Mouse (Mus musculus) kidney, embryonic 15.5 days (tissue): Measurements from ENCODE around the gene Mxra7. TPM values are rescaled to one million over a fixed set of nuclear protein-coding genes. Genes with fewer than 3 reads are reported as not detected.

ENCODE experiments used
- ATAC-seq: fragments of 200-750 bp; cut with Nextera tagmentation; replicated peaks from 2 replicates; pipeline ENCODE4 v1.8.0; 2017; ENCODE audit warnings: moderate TSS enrichment; ENCODE audit not compliant: low FRiP score
- H3K27ac ChIP-seq: fragments of 300-500 bp; sonication (generic); 2 replicates; pipeline ENCODE4 v1.5.1; 2015; ENCODE audit warnings: mild to moderate bottlenecking, inconsistent platforms
- H3K27me3 ChIP-seq: fragments of 300-500 bp; sonication (generic); 2 replicates; pipeline ENCODE4 v1.6.1; 2015; ENCODE audit warnings: inconsistent platforms
- H3K36me3 ChIP-seq: fragments of 300-500 bp; sonication (generic); 2 replicates; pipeline ENCODE4 v1.6.1; 2015; ENCODE audit warnings: inconsistent platforms
- H3K4me1 ChIP-seq: fragments of 300-500 bp; sonication (generic); 2 replicates; pipeline ENCODE4 v1.6.1; 2015; ENCODE audit warnings: inconsistent platforms
- H3K4me2 ChIP-seq: fragments of 300-500 bp; sonication (generic); 2 replicates; pipeline ENCODE4 v1.6.1; 2015; ENCODE audit warnings: moderate library complexity, mild to moderate bottlenecking, inconsistent platforms
- H3K4me3 ChIP-seq: fragments of 300-500 bp; sonication (generic); replicated peaks from 2 replicates; pipeline ENCODE4 v1.5.1; 2015; ENCODE audit warnings: mild to moderate bottlenecking, inconsistent platforms
- H3K9ac ChIP-seq: fragments of 300-500 bp; sonication (generic); 2 replicates; pipeline ENCODE4 v1.6.1; 2015; ENCODE audit warnings: mild to moderate bottlenecking, inconsistent platforms
- H3K9me3 ChIP-seq: fragments of 300-500 bp; sonication (generic); replicated peaks from 2 replicates; pipeline ENCODE4 v1.6.1; 2016; ENCODE audit warnings: inconsistent platforms
- WGBS: fragments of 180-500 bp; shearing (Covaris S2); methylation state at CpG from one replicate; pipeline ENCODE4 v1.1.7; 2015; ENCODE audit warnings: mixed read lengths; 5-methylcytosine and 5-hydroxymethylcytosine counted together
- polyA plus RNA-seq: library from polyadenylated mRNA; unstranded; fragments of >200 nt; fragmentation: Nextera tagmentation; extraction: Ambion mirVana; gene quantifications from 2 replicates; pipeline ENCODE4 v1.2.1, GENCODE M21; 2015

Gene Mxra7
- polyA plus RNA-seq, 1 experiment from 2014 or later: 20.8 TPM

- no peaks in the 10 kb centered on the region for H3K36me3 ChIP-seq
- no peak overlapping the region for H3K27ac ChIP-seq
- H3K4me3 ChIP-seq: no peak overlapping the region
- no peak overlapping the region for H3K9ac ChIP-seq
- H3K9me3 ChIP-seq: no peaks in the 10 kb centered on the region
- H3K4me2 ChIP-seq: no peak overlapping the region
- ATAC-seq: no peak
- WGBS: 88% methylated on average over 10 of the region's 10 CpGs
- H3K4me1 ChIP-seq: peaks cover 60% of the 10 kb centered on the region
- H3K27me3 ChIP-seq: no peaks in the 10 kb centered on the region
These were observed 5.2 kb downstream of the Mxra7 start for GRCm38 (mm10) chr11:116822626-116823025.

- ATAC-seq: no peak
These were observed 5.6 kb downstream of the Mxra7 start for GRCm38 (mm10) chr11:116822215-116822614.

GRCm38 (mm10) chr11:116821057-116821940 lies 6.5 kb downstream of the Mxra7 start:
- Histone ChIP-seq H3K4me1 (peaks cover 55% of the 10 kb centered on the region), H3K27me3 (no peaks in the 10 kb centered on the region), H3K27ac (peak overlapping the region; percentile 0; the same call in 1 of the 2 replicates), H3K4me2 (no peak overlapping the region), H3K9me3 (no peaks in the 10 kb centered on the region), H3K36me3 (no peaks in the 10 kb centered on the region), H3K4me3 (no peak overlapping the region), H3K9ac (no peak overlapping the region)
- no peak for ATAC-seq
- WGBS: 65% methylated on average over 13 of the region's 13 CpGs

More at GRCm38 (mm10) chr11:116822215-116822614, 5.6 kb downstream of the Mxra7 start:
- no peak overlapping the region for H3K9ac ChIP-seq
- WGBS: 74% methylated on average over 10 of the region's 10 CpGs
- peaks cover 56% of the 10 kb centered on the region for H3K4me1 ChIP-seq
- no peaks in the 10 kb centered on the region for H3K9me3 ChIP-seq
- no peak overlapping the region for H3K4me3 ChIP-seq
- H3K27me3 ChIP-seq: no peaks in the 10 kb centered on the region
- H3K27ac ChIP-seq: no peak overlapping the region
- no peak overlapping the region for H3K4me2 ChIP-seq
- H3K36me3 ChIP-seq: no peaks in the 10 kb centered on the region

GRCm38 (mm10) chr11:116819932-116820593 lies 7.8 kb downstream of the Mxra7 start:
- Histone ChIP-seq H3K4me1 (peaks cover 48% of the 10 kb centered on the region), H3K27me3 (no peaks in the 10 kb centered on the region), H3K4me3 (no peak overlapping the region), H3K36me3 (no peaks in the 10 kb centered on the region), H3K27ac (no peak overlapping the region), H3K9me3 (no peaks in the 10 kb centered on the region), H3K9ac (no peak overlapping the region), H3K4me2 (no peak overlapping the region)
- WGBS: 87% methylated on average over 5 of the region's 5 CpGs
- no peak for ATAC-seq

- Histone ChIP-seq H3K36me3 (no peaks in the 10 kb centered on the region), H3K4me2 (no peak overlapping the region), H3K9ac (no peak overlapping the region), H3K27me3 (no peaks in the 10 kb centered on the region), H3K27ac (no peak overlapping the region), H3K4me3 (no peak overlapping the region), H3K9me3 (no peaks in the 10 kb centered on the region), H3K4me1 (peaks cover 57% of the 10 kb centered on the region)
- 40% methylated on average over 8 of the region's 8 CpGs for WGBS
- ATAC-seq: no peak
These were observed 9.1 kb downstream of the Mxra7 start for GRCm38 (mm10) chr11:116818722-116819121.

GRCm38 (mm10) chr11:116817567-116817966 lies 10.3 kb downstream of the Mxra7 start:
- no peak for ATAC-seq
- no peak overlapping the region for H3K4me3 ChIP-seq
- no peaks in the 10 kb centered on the region for H3K36me3 ChIP-seq
- no peak overlapping the region for H3K4me2 ChIP-seq
- no peaks in the 10 kb centered on the region for H3K27me3 ChIP-seq
- no peak overlapping the region for H3K9ac ChIP-seq
- no peaks in the 10 kb centered on the region for H3K9me3 ChIP-seq
- no peak overlapping the region for H3K27ac ChIP-seq
- H3K4me1 ChIP-seq: peaks cover 69% of the 10 kb centered on the region
- WGBS: 98% methylated on average over 5 of the region's 5 CpGs

- Histone ChIP-seq H3K36me3 (no peaks in the 10 kb centered on the region), H3K9ac (no peak overlapping the region), H3K9me3 (no peaks in the 10 kb centered on the region), H3K27ac (no peak overlapping the region), H3K27me3 (no peaks in the 10 kb centered on the region), H3K4me1 (peaks cover 68% of the 10 kb centered on the region), H3K4me2 (no peak overlapping the region), H3K4me3 (no peak overlapping the region)
- 79% methylated on average over 5 of the region's 5 CpGs for WGBS
- no peak for ATAC-seq
These were observed 11.1 kb downstream of the Mxra7 start for GRCm38 (mm10) chr11:116816769-116817168.

- peak overlapping the region; percentile 89 for H3K27ac ChIP-seq
- H3K36me3 ChIP-seq: no peaks in the 10 kb centered on the region
- H3K9ac ChIP-seq: no peak overlapping the region
- ATAC-seq: no peak
- no peaks in the 10 kb centered on the region for H3K9me3 ChIP-seq
- 18% methylated on average over 7 of the region's 7 CpGs for WGBS
- H3K4me2 ChIP-seq: peak overlapping the region; percentile 24
- H3K27me3 ChIP-seq: no peaks in the 10 kb centered on the region
- peaks cover 69% of the 10 kb centered on the region for H3K4me1 ChIP-seq
- H3K4me3 ChIP-seq: no peak overlapping the region
These were observed 12.9 kb downstream of the Mxra7 start for GRCm38 (mm10) chr11:116814884-116815415.

- ATAC-seq: peak; percentile 50
- Histone ChIP-seq H3K4me1 (peaks cover 66% of the 10 kb centered on the region), H3K9ac (no peak overlapping the region), H3K27ac (peak overlapping the region; percentile 89), H3K4me2 (peak overlapping the region; percentile 24), H3K4me3 (no peak overlapping the region), H3K9me3 (no peaks in the 10 kb centered on the region), H3K27me3 (peaks cover 4% of the 10 kb centered on the region; the same call in 1 of the 2 replicates), H3K36me3 (no peaks in the 10 kb centered on the region)
- WGBS: 16% methylated on average over 20 of the region's 20 CpGs
These were observed 13.6 kb downstream of the Mxra7 start for GRCm38 (mm10) chr11:116814076-116814883.

- peaks cover 59% of the 10 kb centered on the region for H3K4me1 ChIP-seq
- no peaks in the 10 kb centered on the region for H3K9me3 ChIP-seq
- WGBS: 84% methylated on average over 13 of the region's 13 CpGs
- no peak overlapping the region for H3K4me3 ChIP-seq
- H3K36me3 ChIP-seq: no peaks in the 10 kb centered on the region
- no peak overlapping the region for H3K4me2 ChIP-seq
- no peak overlapping the region for H3K9ac ChIP-seq
- H3K27me3 ChIP-seq: peaks cover 4% of the 10 kb centered on the region; the same call in 1 of the 2 replicates
- peak overlapping the region; percentile 89 for H3K27ac ChIP-seq
- no peak for ATAC-seq
These were observed 14.2 kb downstream of the Mxra7 start for GRCm38 (mm10) chr11:116813610-116814009.

- H3K4me2 ChIP-seq: peak overlapping the region; percentile 33
- ATAC-seq: peak; percentile 29; the same call in 1 of the 2 replicates
- H3K27me3 ChIP-seq: peaks cover 4% of the 10 kb centered on the region; the same call in 1 of the 2 replicates
- WGBS: 34% methylated on average over 21 of the region's 21 CpGs
- H3K27ac ChIP-seq: peak overlapping the region; percentile 89
- H3K9me3 ChIP-seq: no peaks in the 10 kb centered on the region
- H3K4me3 ChIP-seq: no peak overlapping the region
- H3K4me1 ChIP-seq: peaks cover 58% of the 10 kb centered on the region
- no peak overlapping the region; the same call in 1 of the 2 replicates for H3K9ac ChIP-seq
- H3K36me3 ChIP-seq: no peaks in the 10 kb centered on the region
These were observed 14.9 kb downstream of the Mxra7 start for GRCm38 (mm10) chr11:116812793-116813529.
